Mouse (Mus musculus) midbrain, postnatal 0 days (tissue): ENCODE data around the gene Zc3h7b. TPM values are rescaled to one million over a fixed set of nuclear protein-coding genes. Genes with fewer than 3 reads are reported as not detected.

ENCODE experiments used
- ATAC-seq: fragments of 200-750 bp; cut with Nextera tagmentation; 2 replicates; pipeline ENCODE4 v1.8.0; 2017; ENCODE audit warnings: moderate number of reproducible peaks, mild to moderate bottlenecking, moderate TSS enrichment, moderate library complexity; ENCODE audit not compliant: low FRiP score
- DNase-seq: peaks from one replicate; pipeline ENCODE4 v3.0.0-alpha.2; 2015; ENCODE audit warnings: low spot score
- H3K27ac ChIP-seq: fragments of 300-500 bp; sonication (generic); 2 replicates; pipeline ENCODE4 v1.5.1; 2014; ENCODE audit warnings: low read depth, mild to moderate bottlenecking, low read length, mixed read lengths
- H3K27me3 ChIP-seq: fragments of 300-500 bp; sonication (generic); 2 replicates; pipeline ENCODE4 v1.6.1; 2014; ENCODE audit warnings: low read length, control low read depth, mixed read lengths; ENCODE audit not compliant: insufficient read depth
- H3K36me3 ChIP-seq: fragments of 300-500 bp; sonication (generic); 2 replicates; pipeline ENCODE4 v1.6.1; 2014; ENCODE audit warnings: low read length, control low read depth, mixed read lengths; ENCODE audit not compliant: insufficient read depth
- H3K4me1 ChIP-seq: fragments of 300-500 bp; sonication (generic); 2 replicates; pipeline ENCODE4 v1.6.1; 2014; ENCODE audit warnings: mild to moderate bottlenecking, control low read depth, antibody characterized with exemption, low read length, mixed read lengths; ENCODE audit not compliant: insufficient read depth
- H3K4me2 ChIP-seq: fragments of 300-500 bp; sonication (generic); 2 replicates; pipeline ENCODE4 v1.6.1; 2014; ENCODE audit warnings: low read depth, mild to moderate bottlenecking, low read length, mixed read lengths; ENCODE audit not compliant: poor library complexity, severe bottlenecking
- H3K4me3 ChIP-seq: fragments of 300-500 bp; sonication (generic); 2 replicates; pipeline ENCODE4 v1.5.1; 2014; ENCODE audit warnings: low read depth, mild to moderate bottlenecking, low read length, moderate library complexity
- H3K9ac ChIP-seq: fragments of 300-500 bp; sonication (generic); replicated peaks from 2 replicates; pipeline ENCODE4 v1.6.1; 2014; ENCODE audit warnings: mild to moderate bottlenecking, low read length, moderate library complexity, mixed read lengths; ENCODE audit not compliant: poor library complexity, severe bottlenecking
- H3K9me3 ChIP-seq: fragments of 300-500 bp; sonication (generic); 2 replicates; pipeline ENCODE4 v1.6.1; 2016; ENCODE audit warnings: low read length, control low read depth
- CTCF ChIP-seq: IDR thresholded peaks from 2 replicates; pipeline ENCODE4 v1.5.1; 2016; ENCODE audit warnings: antibody characterized with exemption, mild to moderate bottlenecking
- WGBS: fragments of 180-500 bp; shearing (Covaris S2); extraction: QIAGEN DNeasy Blood & Tissue Kit; methylation state at CpG from one replicate; pipeline ENCODE4 v1.1.7; 2014; 5-methylcytosine and 5-hydroxymethylcytosine counted together
- polyA plus RNA-seq: library from polyadenylated mRNA; unstranded; fragments of >200 nt; fragmentation: Nextera tagmentation; extraction: Ambion mirVana; gene quantifications from 2 replicates; pipeline ENCODE4 v1.2.1, GENCODE M21; 2015
- total RNA-seq: library from RNA; depleted of rRNA; stranded (reverse); fragments of >200 nt; gene quantifications from 2 replicates; pipeline ENCODE4 v1.2.3, GENCODE M21; 2014

The Zc3h7b gene
- total and polyA plus RNA-seq, 2 experiments from 2014 or later: 43.9 to 154 TPM

GRCm38 (mm10) chr15:81802001-81802890 is 57.4 kb downstream of the Zc3h7b start, which contains the start of gene Tef:
Tef (plus strand) TSS chr15:81802421.
- H3K9me3 ChIP-seq: no peaks in the 10 kb centered on the region
- H3K4me1 ChIP-seq: peaks cover 7% of the 10 kb centered on the region; the same call in 1 of the 2 replicates
- H3K27ac ChIP-seq: peak within 1 kb of the TSS; percentile 47; the same call in 1 of the 2 replicates
- DNase-seq (peak; percentile 98), ATAC-seq (peak; percentile 97)
- peak within 1 kb of the TSS; percentile 46 for H3K9ac ChIP-seq
- TF ChIP-seq CTCF: peak; percentile 53
- H3K27me3 ChIP-seq: no peaks in the 10 kb centered on the region
- 24% methylated on average over 19 of the region's 19 CpGs for WGBS
- peak within 1 kb of the TSS; percentile 33 for H3K4me3 ChIP-seq
- H3K4me2 ChIP-seq: peak within 1 kb of the TSS; percentile 67
- H3K36me3 ChIP-seq: no peaks in the 10 kb centered on the region

GRCm38 (mm10) chr15:81802941-81803351 is 58.1 kb downstream of the Zc3h7b start:
- no peaks in the 10 kb centered on the region for H3K9me3 ChIP-seq
- TF ChIP-seq CTCF: no peak
- peak overlapping the region; percentile 33 for H3K4me3 ChIP-seq
- H3K27me3 ChIP-seq: no peaks in the 10 kb centered on the region
- 9% methylated on average over 8 of the region's 8 CpGs for WGBS
- peak overlapping the region; percentile 34 for H3K9ac ChIP-seq
- DNase-seq: peak; percentile 48
- peak overlapping the region; percentile 2; the same call in 1 of the 2 replicates for H3K27ac ChIP-seq
- H3K4me2 ChIP-seq: peak overlapping the region; percentile 67
- peaks cover 7% of the 10 kb centered on the region; the same call in 1 of the 2 replicates for H3K4me1 ChIP-seq
- no peaks in the 10 kb centered on the region for H3K36me3 ChIP-seq
- ATAC-seq: peak; percentile 31

- no peak for TF ChIP-seq CTCF
- Histone ChIP-seq H3K27me3 (no peaks in the 10 kb centered on the region), H3K9ac (0 out of 2 replicates have a peak overlapping the region, but pooled peaks have one; percentile 34), H3K9me3 (no peaks in the 10 kb centered on the region), H3K36me3 (no peaks in the 10 kb centered on the region), H3K27ac (no peak overlapping the region), H3K4me3 (peak overlapping the region; percentile 33; the same call in 1 of the 2 replicates), H3K4me2 (peak overlapping the region; percentile 67; the same call in 1 of the 2 replicates), H3K4me1 (peaks cover 7% of the 10 kb centered on the region; the same call in 1 of the 2 replicates)
- no peak for ATAC-seq
- WGBS: 55% methylated on average over 4 of the region's 4 CpGs
- no peak for DNase-seq
Observed at GRCm38 (mm10) chr15:81803425-81803951, 58.6 kb downstream of the Zc3h7b start.

- no peak overlapping the region for H3K4me2 ChIP-seq
- TF ChIP-seq CTCF: no peak
- 57% methylated on average over 1 of the region's 1 CpGs for WGBS
- no peaks in the 10 kb centered on the region for H3K9me3 ChIP-seq
- H3K9ac ChIP-seq: no peak overlapping the region
- ATAC-seq (no peak), DNase-seq (no peak)
- peaks cover 7% of the 10 kb centered on the region; the same call in 1 of the 2 replicates for H3K4me1 ChIP-seq
- H3K36me3 ChIP-seq: no peaks in the 10 kb centered on the region
- no peak overlapping the region for H3K27ac ChIP-seq
- H3K4me3 ChIP-seq: no peak overlapping the region
- H3K27me3 ChIP-seq: no peaks in the 10 kb centered on the region
Observed at GRCm38 (mm10) chr15:81804172-81804571, 59.3 kb downstream of the Zc3h7b start.

GRCm38 (mm10) chr15:81804883-81805282 is 60.0 kb downstream of the Zc3h7b start:
- H3K36me3 ChIP-seq: no peaks in the 10 kb centered on the region
- no peaks in the 10 kb centered on the region for H3K9me3 ChIP-seq
- peaks cover 7% of the 10 kb centered on the region; the same call in 1 of the 2 replicates for H3K4me1 ChIP-seq
- no peak overlapping the region for H3K4me2 ChIP-seq
- H3K27me3 ChIP-seq: no peaks in the 10 kb centered on the region
- TF ChIP-seq CTCF: no peak
- DNase-seq: no peak
- no peak overlapping the region for H3K9ac ChIP-seq
- no peak for ATAC-seq
- no peak overlapping the region for H3K27ac ChIP-seq
- 66% methylated on average over 3 of the region's 3 CpGs for WGBS
- no peak overlapping the region for H3K4me3 ChIP-seq
